Mouse (Mus musculus): ENCODE measurements at regions not wholly inside any gene's neighbourhood (a gene's known extent, or its start where the extent isn't known, plus 50 kb on each side); places are given as distances from the start of the nearest gene placed in this dataset.
"Not testable (repeated sequence)": the region's sequence is repeated elsewhere in the genome, so short reads cannot be mapped to it uniquely, and the experiment has no call there.

DNA sequence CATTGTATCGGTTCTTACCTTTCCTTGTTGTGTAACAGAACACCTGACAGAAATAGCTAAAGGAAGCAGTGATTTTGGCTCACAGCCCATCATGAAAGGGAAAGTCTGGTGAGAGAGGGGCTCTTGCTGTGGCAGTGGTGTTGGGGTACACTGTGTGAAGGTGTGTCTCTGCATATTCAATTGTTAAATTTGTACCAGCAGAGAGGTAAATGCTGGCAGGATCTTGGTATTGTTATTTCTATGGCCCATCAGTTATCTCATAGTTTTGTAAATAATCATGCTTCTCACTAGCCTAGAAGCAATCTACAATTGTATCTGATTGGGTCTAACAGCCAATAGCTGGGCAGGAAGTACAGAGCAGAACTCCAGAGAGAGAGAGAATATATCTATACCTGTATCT is 95.7 kb downstream of the Mfap3l start:
- no peak for DNase-seq

GRCm38 (mm10) chr8:60732545-60732944 is 99.9 kb downstream of the Mfap3l start:
- no peak for DNase-seq

GRCm38 (mm10) chr8:60735961-60736360 is 103.3 kb downstream of the Mfap3l start:
- no peak for DNase-seq

- DNase-seq, result no peak
Measured at GRCm38 (mm10) chr8:60736401-60736800, 103.8 kb downstream of the Mfap3l start.

- DNase-seq, result no peak
Measured at GRCm38 (mm10) chr8:60736913-60737312, 104.3 kb downstream of the Mfap3l start.

DNA sequence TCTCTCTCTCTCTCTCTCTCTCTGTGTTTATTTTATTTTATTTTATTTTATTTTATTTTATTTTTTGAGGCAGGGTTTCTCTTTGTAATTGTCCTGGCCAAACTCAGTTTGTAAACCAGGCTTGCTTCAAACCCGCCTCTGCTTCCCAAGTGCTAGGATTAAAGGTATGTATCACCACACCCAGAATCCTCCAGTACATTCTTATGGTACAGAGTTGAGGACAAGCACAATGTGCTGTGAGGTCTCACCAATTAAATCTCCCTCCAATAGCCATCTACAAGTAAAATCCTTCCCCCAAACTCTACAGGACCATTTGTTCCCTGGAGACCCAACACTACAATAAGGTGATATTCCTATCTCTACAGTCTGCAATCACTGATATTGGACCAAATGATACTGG is 105.0 kb downstream of the Mfap3l start:
- no peak for DNase-seq

GRCm38 (mm10) chr8:60745877-60746276 is 113.2 kb downstream of the Mfap3l start:
- no peak for DNase-seq

- no peak for DNase-seq
Measured at GRCm38 (mm10) chr8:60746486-60746885, 113.9 kb downstream of the Mfap3l start.

DNA sequence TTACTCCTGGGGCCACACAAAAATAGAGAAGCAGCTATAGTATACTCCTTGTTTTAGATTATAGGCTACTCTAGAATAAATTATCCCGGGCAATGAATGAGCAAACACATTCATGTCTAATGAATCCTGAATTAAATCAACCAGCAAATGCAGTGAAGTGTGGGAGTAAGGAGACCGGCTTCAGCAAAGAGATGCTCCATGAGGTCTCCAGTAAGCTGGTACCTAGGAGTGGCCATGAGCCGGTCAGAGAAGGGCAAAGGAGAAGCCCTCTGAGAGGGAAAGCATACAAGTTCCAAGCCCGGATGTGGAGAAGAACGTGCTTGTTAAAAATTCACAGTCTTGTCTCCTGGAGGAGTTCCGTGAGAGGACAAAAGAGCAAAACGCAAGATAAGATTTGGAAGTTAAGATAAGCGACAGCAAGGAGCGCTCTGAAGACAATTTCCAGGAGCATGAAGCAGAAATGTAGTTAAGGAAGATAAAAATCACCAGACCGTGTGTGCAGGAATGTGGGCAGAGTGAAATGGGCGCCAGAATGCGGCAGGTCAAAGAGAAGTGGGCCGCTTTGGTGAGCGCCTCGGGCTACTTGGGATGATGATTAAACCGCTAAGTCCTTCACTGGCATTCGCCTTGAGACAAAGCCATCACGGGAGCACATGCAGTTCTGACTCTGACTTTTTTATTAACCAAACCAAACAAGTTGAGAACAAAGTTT is 123.2 kb downstream of the Mfap3l start:
- DNase-seq, result peak; percentile 95

- no peak for DNase-seq
Measured at GRCm38 (mm10) chr8:60763959-60764358, 126.3 kb upstream of the Hpf1 start.

GRCm38 (mm10) chr8:60773350-60773749 is 116.9 kb upstream of the Hpf1 start:
- DNase-seq, result no peak

DNA sequence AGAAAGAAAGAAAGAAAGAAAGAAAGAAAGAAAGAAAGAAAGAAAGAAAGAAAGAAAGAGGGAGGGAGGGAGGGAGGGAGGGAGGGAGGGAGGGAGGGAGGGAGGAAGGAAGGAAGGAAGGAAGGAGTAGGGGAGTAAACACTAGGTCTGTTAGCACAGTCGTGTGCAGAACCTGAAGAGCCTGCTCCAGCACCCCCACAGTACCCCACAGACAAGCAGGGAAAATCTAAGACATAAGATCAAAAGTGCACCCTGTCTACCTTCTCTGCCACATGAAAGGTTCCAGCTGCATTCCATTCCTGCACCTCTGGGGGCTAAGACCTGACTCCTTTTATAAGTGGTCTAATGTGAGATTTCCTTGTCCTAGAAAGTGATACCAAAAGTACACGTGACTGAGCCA is 114.0 kb upstream of the Hpf1 start:
- DNase-seq, result not testable (repeated sequence)

GRCm38 (mm10) chr8:60785049-60785448 is 105.2 kb upstream of the Hpf1 start:
- no peak for DNase-seq

DNA sequence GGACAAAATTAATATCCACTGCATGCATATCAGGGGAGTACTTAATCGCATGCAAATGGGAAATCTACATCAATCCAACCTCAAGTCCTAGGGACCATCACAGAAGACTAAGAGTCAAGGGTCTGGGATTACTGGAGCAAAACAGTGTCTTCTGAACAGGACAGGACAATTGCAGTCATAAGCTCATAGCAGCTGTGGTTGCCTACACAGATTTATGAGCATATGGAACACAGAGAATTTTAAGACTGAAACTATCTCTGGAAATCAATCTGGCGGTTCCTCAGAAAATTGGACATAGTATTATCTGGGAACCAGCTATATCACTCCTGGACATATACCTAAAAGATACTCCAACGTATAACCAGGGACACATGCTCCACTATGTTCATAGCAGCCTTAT is 99.8 kb upstream of the Hpf1 start:
- no peak for DNase-seq

DNA sequence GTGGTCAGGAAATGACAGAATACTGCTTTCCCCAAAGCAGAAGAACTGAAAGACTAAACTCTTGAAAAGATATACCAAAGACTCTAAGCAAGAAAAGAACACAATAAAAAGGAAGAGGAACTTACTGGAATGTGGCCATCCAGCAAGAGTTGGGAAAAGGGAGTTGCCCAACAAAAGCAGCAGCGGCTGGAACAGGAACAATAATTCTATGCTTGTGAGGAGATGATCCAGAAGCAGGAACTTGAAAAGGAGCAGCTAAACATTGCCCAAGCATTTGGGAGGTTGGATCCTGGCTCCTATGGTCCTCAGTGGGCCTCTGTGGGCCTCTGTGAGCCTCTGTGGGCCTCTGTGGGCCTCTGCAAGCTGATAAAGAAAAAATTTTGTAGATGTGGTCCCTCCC is 97.7 kb upstream of the Hpf1 start:
- DNase-seq, result no peak

DNA sequence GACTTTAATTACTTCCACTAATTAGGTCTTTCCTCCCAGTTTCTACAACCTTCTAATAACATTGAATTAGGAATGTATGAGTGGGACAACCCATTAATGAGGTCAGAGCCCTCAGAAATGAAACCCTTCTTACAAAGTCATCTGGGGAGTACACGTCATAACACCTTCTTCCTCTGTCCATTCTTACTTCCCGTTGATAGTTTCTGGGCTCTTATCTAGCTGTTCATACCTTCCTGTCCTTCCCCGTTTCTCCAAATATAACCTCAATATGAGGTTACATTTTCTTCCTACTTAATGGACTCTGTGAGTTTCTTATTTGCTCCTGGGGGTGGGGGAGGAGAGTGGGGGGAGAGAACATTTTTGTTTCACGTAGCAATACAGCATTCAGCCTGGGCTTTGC is 85.4 kb upstream of the Hpf1 start:
- no peak for DNase-seq

DNA sequence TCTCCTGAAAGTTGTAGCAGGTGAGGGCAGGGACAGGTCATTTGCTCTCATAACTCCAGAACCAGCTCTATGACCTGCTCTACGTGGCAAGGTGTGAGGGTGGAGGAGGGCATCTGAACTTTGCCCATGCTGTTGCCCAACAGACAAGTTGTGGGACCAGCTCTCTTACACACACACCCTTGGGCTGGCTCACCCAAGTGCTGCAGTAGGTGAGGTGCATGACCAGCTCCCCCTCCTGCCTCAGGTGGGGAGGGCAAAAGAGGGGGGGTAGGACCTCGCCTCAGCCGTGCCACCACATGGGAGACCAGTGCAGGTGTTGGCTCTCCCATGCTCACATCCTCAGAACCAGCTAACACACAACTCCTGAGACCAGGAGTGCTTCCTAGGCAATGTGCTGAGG is 83.4 kb upstream of the Hpf1 start:
- no peak for DNase-seq

GRCm38 (mm10) chr8:60809806-60810205 is 80.4 kb upstream of the Hpf1 start:
- DNase-seq, result no peak

- DNase-seq, result no peak
Measured at GRCm38 (mm10) chr8:60810955-60811354, 79.3 kb upstream of the Hpf1 start.

DNA sequence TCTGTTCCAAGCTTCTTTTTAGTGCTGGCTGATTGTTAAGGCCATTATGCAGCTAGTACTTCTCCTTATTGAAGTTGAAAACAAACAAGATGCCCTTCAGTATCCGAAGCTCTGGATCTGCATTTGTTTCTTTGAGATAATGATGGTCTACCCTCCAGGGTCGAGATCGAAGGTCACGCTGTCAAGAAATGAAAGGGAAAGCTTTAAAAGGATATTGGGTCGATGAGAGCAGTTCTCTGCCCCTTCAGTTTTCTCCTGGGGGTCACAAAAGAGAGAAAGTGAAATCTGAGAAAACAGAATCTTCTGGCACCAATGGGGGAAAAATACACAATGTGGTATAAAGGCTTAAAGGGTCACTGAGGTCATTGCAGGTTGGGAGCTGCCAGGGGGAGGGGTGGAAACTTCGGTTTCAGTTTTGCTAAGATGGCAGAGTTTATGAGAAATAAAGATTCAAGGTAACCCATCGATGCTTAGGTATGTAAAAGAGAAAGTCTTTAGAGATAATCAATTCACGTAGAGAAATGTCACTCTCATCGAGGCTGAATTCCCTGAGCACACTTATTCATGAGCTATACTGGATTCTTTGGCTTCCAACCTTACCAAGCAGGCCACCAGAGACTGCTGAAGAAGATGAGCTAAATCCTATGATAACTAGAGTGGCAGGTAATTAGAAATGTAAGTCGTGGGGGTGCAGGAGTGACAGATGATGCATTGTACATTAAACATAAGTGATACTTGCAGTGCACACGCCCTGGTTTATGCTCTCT is 64.4 kb upstream of the Hpf1 start:
- DNase-seq, result no peak

GRCm38 (mm10) chr8:60827241-60827640 is 63.0 kb upstream of the Hpf1 start:
- no peak for DNase-seq

DNA sequence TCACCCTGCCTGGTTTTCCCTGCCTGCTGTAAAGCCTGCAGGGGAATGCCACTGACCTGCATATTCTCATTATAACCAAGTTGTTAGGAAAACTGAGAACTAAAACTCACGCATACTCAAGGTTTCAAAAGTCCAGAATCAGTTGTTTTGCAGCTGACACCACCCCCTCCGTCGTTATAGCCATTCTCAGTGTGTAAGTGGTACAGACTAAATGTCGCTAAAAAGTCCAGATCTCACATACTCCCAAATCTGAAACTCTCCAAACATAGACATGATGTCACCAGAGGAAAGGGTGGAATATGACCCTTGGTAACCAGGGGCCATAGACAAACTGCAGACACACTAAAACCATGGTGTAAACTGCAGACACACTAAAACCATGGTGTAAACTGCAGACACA is 61.1 kb upstream of the Hpf1 start:
- no peak for DNase-seq

GRCm38 (mm10) chr8:60830556-60830955 is 59.7 kb upstream of the Hpf1 start:
- DNase-seq, result no peak

- DNase-seq, result no peak
Measured at GRCm38 (mm10) chr8:60838526-60838925, 51.7 kb upstream of the Hpf1 start.
